Mouse (Mus musculus): ENCODE measurements around the gene Sfxn3. TPM values are rescaled to one million over a fixed set of nuclear protein-coding genes. Genes with fewer than 3 reads are reported as not detected.
A peak's percentile ranks its signal among the peaks of the same experiment; 100 is the strongest.

Sfxn3 gene
- polyA plus RNA-seq, 1 experiment from 2014 or later = 16.5 TPM

DNA sequence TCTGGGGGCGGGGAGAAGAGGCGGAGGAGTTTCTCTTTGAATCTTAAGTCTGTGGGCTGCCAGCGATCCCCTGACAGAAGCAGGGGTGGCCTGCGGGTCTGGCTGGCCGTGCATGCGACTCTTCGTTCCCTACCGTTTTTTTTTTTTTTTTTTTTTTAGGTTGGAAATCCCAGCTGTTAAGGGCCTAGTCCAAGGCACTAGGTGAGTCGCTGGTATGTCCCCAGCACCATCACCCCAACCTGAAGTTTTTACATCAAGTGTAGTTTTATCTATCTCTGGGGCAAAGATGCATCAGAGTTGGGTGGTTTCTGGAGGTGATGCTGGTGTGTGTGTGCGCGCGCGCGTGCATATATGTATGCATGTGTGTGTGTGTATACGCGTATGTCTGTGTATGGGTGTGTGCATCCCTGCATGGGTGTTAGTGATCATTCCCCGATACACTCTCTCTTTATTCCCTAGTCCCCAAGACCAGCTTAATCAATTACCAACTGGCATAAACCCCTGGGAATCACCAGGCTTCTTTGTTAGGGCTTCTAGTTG is 28.8 kb downstream of the Sfxn3 start:
- Histone ChIP-seq H3K4me3 (ENCODE audit: low read length) (peak overlapping the region; percentile 76), H3K9me3 (ENCODE audit: control insufficient read depth, low read length) (no peaks in the 10 kb centered on the region), H3K36me3 (ENCODE audit: control insufficient read depth, insufficient read depth, low read length) (no peaks in the 10 kb centered on the region), H3K27me3 (replicated peaks; ENCODE audit: control insufficient read depth, insufficient read depth, low read length) (peaks cover 54% of the 10 kb centered on the region), H3K4me1 (ENCODE audit: control insufficient read depth, insufficient read depth, low read length) (peaks cover 44% of the 10 kb centered on the region), H3K4me2 (ENCODE audit: low read depth, low read length) (peak overlapping the region; percentile 97), H3K27ac (ENCODE audit: low read length) (no peak overlapping the region), H3K9ac (ENCODE audit: low read depth, low read length) (peak overlapping the region; percentile 92)
- ATAC-seq = no peak
- 13% methylated on average over 17 of the region's 17 CpGs for WGBS

DNA sequence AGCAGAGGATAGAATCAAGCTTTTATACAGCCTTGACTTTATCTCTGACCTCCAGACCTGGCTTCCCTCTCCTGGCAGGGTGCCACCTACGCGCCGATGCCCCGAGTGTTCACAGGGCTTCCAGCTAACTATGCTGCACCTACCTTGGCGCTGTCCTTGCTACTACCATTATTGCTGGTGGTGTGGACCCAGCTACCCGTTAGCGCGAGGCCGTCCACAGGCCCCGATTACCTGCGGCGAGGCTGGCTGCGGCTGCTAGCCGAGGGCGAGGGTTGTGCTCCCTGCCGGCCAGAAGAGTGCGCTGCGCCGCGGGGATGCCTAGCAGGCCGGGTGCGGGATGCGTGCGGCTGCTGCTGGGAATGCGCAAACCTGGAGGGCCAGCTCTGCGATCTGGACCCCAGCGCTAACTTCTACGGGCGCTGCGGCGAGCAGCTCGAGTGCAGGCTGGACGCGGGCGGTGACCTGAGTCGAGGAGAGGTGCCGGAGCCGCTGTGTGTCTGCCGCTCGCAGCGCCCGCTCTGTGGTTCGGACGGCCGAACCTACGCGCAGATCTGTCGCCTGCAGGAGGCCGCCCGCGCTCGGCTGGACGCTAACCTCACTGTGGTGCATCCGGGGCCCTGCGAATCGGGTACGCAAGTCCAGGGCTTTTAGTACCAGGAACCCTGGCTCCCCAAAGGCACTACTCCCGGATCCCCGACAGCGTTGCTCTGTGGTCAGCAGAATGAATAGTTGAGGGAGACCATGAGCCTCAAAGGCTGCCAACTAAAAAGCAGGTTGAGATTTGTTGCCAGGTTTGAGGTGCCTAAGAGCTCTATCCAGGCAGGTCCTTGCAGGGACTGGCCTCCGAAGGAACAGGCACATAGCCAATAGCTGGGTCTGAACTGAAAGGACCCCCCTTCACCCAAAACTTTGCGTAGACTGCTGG is 29.5 kb downstream of the Sfxn3 start:
- peak overlapping the region; percentile 76 for H3K4me3 ChIP-seq (ENCODE audit: low read length)
- H3K4me1 ChIP-seq (ENCODE audit: control insufficient read depth, insufficient read depth, low read length) = peaks cover 45% of the 10 kb centered on the region
- no peak overlapping the region for H3K27ac ChIP-seq (ENCODE audit: low read length)
- 1% methylated on average over 62 of the region's 62 CpGs for WGBS
- no peak for ATAC-seq
- peaks cover 60% of the 10 kb centered on the region for H3K27me3 ChIP-seq (replicated peaks; ENCODE audit: control insufficient read depth, insufficient read depth, low read length)
- peak overlapping the region; percentile 57 for H3K9ac ChIP-seq (ENCODE audit: low read depth, low read length)
- H3K9me3 ChIP-seq (ENCODE audit: control insufficient read depth, low read length) = no peaks in the 10 kb centered on the region
- H3K36me3 ChIP-seq (ENCODE audit: control insufficient read depth, insufficient read depth, low read length) = no peaks in the 10 kb centered on the region
- peak overlapping the region; percentile 97 for H3K4me2 ChIP-seq (ENCODE audit: low read depth, low read length)

GRCm38 (mm10) chr19:45077742-45078645 is 30.7 kb downstream of the Sfxn3 start:
- Histone ChIP-seq H3K4me2 (ENCODE audit: low read depth, low read length) (no peak overlapping the region), H3K4me1 (ENCODE audit: control insufficient read depth, insufficient read depth, low read length) (peaks cover 45% of the 10 kb centered on the region), H3K4me3 (ENCODE audit: low read length) (no peak overlapping the region), H3K9ac (ENCODE audit: low read depth, low read length) (no peak overlapping the region), H3K9me3 (ENCODE audit: control insufficient read depth, low read length) (no peaks in the 10 kb centered on the region), H3K36me3 (ENCODE audit: control insufficient read depth, insufficient read depth, low read length) (no peaks in the 10 kb centered on the region), H3K27ac (ENCODE audit: low read length) (no peak overlapping the region), H3K27me3 (replicated peaks; ENCODE audit: control insufficient read depth, insufficient read depth, low read length) (peaks cover 65% of the 10 kb centered on the region)
- no peak for ATAC-seq
- WGBS = 8% methylated on average over 20 of the region's 20 CpGs

GRCm38 (mm10) chr19:45078971-45079764 is 31.9 kb downstream of the Sfxn3 start:
- no peaks in the 10 kb centered on the region for H3K36me3 ChIP-seq (ENCODE audit: control insufficient read depth, insufficient read depth, low read length)
- H3K9me3 ChIP-seq (ENCODE audit: control insufficient read depth, low read length) = no peaks in the 10 kb centered on the region
- 11% methylated on average over 17 of the region's 17 CpGs for WGBS
- H3K4me1 ChIP-seq (ENCODE audit: control insufficient read depth, insufficient read depth, low read length) = peaks cover 45% of the 10 kb centered on the region
- no peak for ATAC-seq
- peak overlapping the region; percentile 37 for H3K4me3 ChIP-seq (ENCODE audit: low read length)
- H3K27ac ChIP-seq (ENCODE audit: low read length) = no peak overlapping the region
- H3K27me3 ChIP-seq (replicated peaks; ENCODE audit: control insufficient read depth, insufficient read depth, low read length) = peaks cover 69% of the 10 kb centered on the region
- peak overlapping the region; percentile 49; the same call in 1 of the 2 replicates for H3K9ac ChIP-seq (ENCODE audit: low read depth, low read length)
- H3K4me2 ChIP-seq (ENCODE audit: low read depth, low read length) = peak overlapping the region; percentile 63

GRCm38 (mm10) chr19:45079769-45080515 is 32.6 kb downstream of the Sfxn3 start:
- Histone ChIP-seq H3K9me3 (ENCODE audit: control insufficient read depth, low read length) (no peaks in the 10 kb centered on the region), H3K4me1 (ENCODE audit: control insufficient read depth, insufficient read depth, low read length) (peaks cover 45% of the 10 kb centered on the region), H3K9ac (ENCODE audit: low read depth, low read length) (peak overlapping the region; percentile 49), H3K4me3 (ENCODE audit: low read length) (peak overlapping the region; percentile 37), H3K27me3 (replicated peaks; ENCODE audit: control insufficient read depth, insufficient read depth, low read length) (peaks cover 70% of the 10 kb centered on the region), H3K36me3 (ENCODE audit: control insufficient read depth, insufficient read depth, low read length) (no peaks in the 10 kb centered on the region), H3K27ac (ENCODE audit: low read length) (no peak overlapping the region), H3K4me2 (ENCODE audit: low read depth, low read length) (peak overlapping the region; percentile 63)
- 1% methylated on average over 45 of the region's 45 CpGs for WGBS
- peak; percentile 10; the same call in 1 of the 2 replicates for ATAC-seq

- Histone ChIP-seq H3K9me3 (ENCODE audit: control insufficient read depth, low read length) (no peaks in the 10 kb centered on the region), H3K4me1 (ENCODE audit: control insufficient read depth, insufficient read depth, low read length) (peaks cover 40% of the 10 kb centered on the region), H3K4me3 (ENCODE audit: low read length) (peak overlapping the region; percentile 37; the same call in 1 of the 2 replicates), H3K27me3 (replicated peaks; ENCODE audit: control insufficient read depth, insufficient read depth, low read length) (peaks cover 74% of the 10 kb centered on the region), H3K36me3 (ENCODE audit: control insufficient read depth, insufficient read depth, low read length) (no peaks in the 10 kb centered on the region), H3K4me2 (ENCODE audit: low read depth, low read length) (peak overlapping the region; percentile 63), H3K27ac (ENCODE audit: low read length) (no peak overlapping the region), H3K9ac (ENCODE audit: low read depth, low read length) (peak overlapping the region; percentile 49; the same call in 1 of the 2 replicates)
- 2% methylated on average over 17 of the region's 17 CpGs for WGBS
- no peak for ATAC-seq
Measured at GRCm38 (mm10) chr19:45080711-45081110, 33.4 kb downstream of the Sfxn3 start.

- Histone ChIP-seq H3K9ac (ENCODE audit: low read depth, low read length) (no peak overlapping the region), H3K4me1 (ENCODE audit: control insufficient read depth, insufficient read depth, low read length) (peaks cover 35% of the 10 kb centered on the region), H3K9me3 (ENCODE audit: control insufficient read depth, low read length) (no peaks in the 10 kb centered on the region), H3K27ac (ENCODE audit: low read length) (no peak overlapping the region), H3K4me3 (ENCODE audit: low read length) (no peak overlapping the region), H3K4me2 (ENCODE audit: low read depth, low read length) (no peak overlapping the region), H3K36me3 (ENCODE audit: control insufficient read depth, insufficient read depth, low read length) (no peaks in the 10 kb centered on the region), H3K27me3 (replicated peaks; ENCODE audit: control insufficient read depth, insufficient read depth, low read length) (peaks cover 74% of the 10 kb centered on the region)
- WGBS = 1% methylated on average over 5 of the region's 5 CpGs
- ATAC-seq = no peak
Measured at GRCm38 (mm10) chr19:45081279-45081678, 34.0 kb downstream of the Sfxn3 start.

GRCm38 (mm10) chr19:45081841-45082550 is 34.7 kb downstream of the Sfxn3 start:
- Histone ChIP-seq H3K27me3 (replicated peaks; ENCODE audit: control insufficient read depth, insufficient read depth, low read length) (peaks cover 67% of the 10 kb centered on the region), H3K4me1 (ENCODE audit: control insufficient read depth, insufficient read depth, low read length) (peaks cover 28% of the 10 kb centered on the region), H3K4me3 (ENCODE audit: low read length) (no peak overlapping the region), H3K9ac (ENCODE audit: low read depth, low read length) (no peak overlapping the region), H3K4me2 (ENCODE audit: low read depth, low read length) (no peak overlapping the region), H3K9me3 (ENCODE audit: control insufficient read depth, low read length) (no peaks in the 10 kb centered on the region), H3K27ac (ENCODE audit: low read length) (no peak overlapping the region), H3K36me3 (ENCODE audit: control insufficient read depth, insufficient read depth, low read length) (no peaks in the 10 kb centered on the region)
- ATAC-seq = no peak
- WGBS = 19% methylated on average over 11 of the region's 11 CpGs

Data from intestine, embryonic 16.5 days (tissue).